Mouse (Mus musculus) B cell, adult (primary cell): ENCODE data around the gene Twsg1. TPM values are rescaled to one million over a fixed set of nuclear protein-coding genes. Genes with fewer than 3 reads are reported as not detected.

ENCODE experiments used
- total RNA-seq: library from RNA; stranded (reverse); gene quantifications from 4 replicates; pipeline ENCODE4 v1.2.4, GENCODE M21; 2023; ENCODE audit not compliant: inconsistent age

The Twsg1 gene
- 21.7 to 31.9 TPM (median 29.1 TPM) in 4 replicates for total RNA-seq

GRCm38 (mm10) chr17:65950622-65951404 is at the start of gene Twsg1:
Gene Twsg1, minus strand, starts transcription at chr17:65951226.

GRCm38 (mm10) chr17:65885697-65886529 is 65.1 kb downstream of the Twsg1 start, which contains the start of gene Ralbp1:
Gene Ralbp1, minus strand, starts transcription at chr17:65885798.

Other genes with a start within 250 kb of the Twsg1 start
- 16.7 to 18.9 TPM (median 17.9 TPM) in 4 replicates for gene Rab31, start 178.5 kb downstream of the Twsg1 start, total RNA-seq
- 75.5 to 92.1 TPM (median 88.9 TPM) in 4 replicates for gene Ppp4r1, start 168.7 kb downstream of the Twsg1 start, total RNA-seq
- gene Ralbp1, start 65.4 kb downstream of the Twsg1 start, total RNA-seq = 39.6 to 50.1 TPM (median 47.0 TPM) in 4 replicates
- 61.5 to 68.3 TPM (median 63.4 TPM) in 4 replicates for gene Ankrd12, start 125.9 kb upstream of the Twsg1 start, total RNA-seq
- 68.7 to 76.5 TPM (median 73.2 TPM) in 4 replicates for gene Ndufv2, start 150.3 kb upstream of the Twsg1 start, total RNA-seq
- gene Washc1, start 160.3 kb upstream of the Twsg1 start, total RNA-seq = 38.6 to 54.1 TPM (median 47.7 TPM) in 4 replicates
- gene Ddx11, start 172.3 kb upstream of the Twsg1 start, total RNA-seq = 18.9 to 25.6 TPM (median 21.6 TPM) in 4 replicates